Mouse (Mus musculus) thymus, adult 18-20 months (tissue): ENCODE measurements at regions not wholly inside any gene's neighbourhood (a gene's known extent, or its start where the extent isn't known, plus 50 kb on each side); places are given as distances from the start of the nearest gene placed in this dataset.

Experiments used
- DNase-seq, 2 experiments: peaks; one replicate each; pipeline ENCODE4 v3.0.0; 2022; ENCODE audit warnings: mixed read lengths in 2 of 2

DNA sequence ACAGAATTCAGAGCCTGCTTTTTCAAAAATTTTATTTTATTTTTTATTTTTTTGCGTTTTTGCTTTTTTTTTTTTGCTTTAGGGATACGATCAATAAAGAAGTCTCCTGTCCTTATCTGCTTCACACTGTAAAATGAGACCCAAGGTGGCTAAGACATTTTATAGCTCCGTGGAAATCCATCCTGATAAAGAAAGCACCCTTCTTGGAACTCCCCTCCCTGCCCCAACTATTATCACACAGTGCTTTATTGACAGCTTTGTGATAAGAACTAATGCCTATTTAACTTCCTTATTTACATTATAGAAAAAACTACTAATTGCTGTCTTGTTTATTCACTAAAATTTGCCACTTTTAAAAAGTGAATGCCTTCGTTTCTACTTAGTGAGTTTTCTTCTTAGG, 179.0 kb upstream of the Dmrta1 start:
- no peak for DNase-seq

GRCm38 (mm10) chr4:89490947-89491346, 180.1 kb upstream of the Cdkn2b start:
- no peak for DNase-seq

- no peak for DNase-seq
Observed at GRCm38 (mm10) chr4:89487416-89488165, 176.8 kb upstream of the Cdkn2b start.

DNA sequence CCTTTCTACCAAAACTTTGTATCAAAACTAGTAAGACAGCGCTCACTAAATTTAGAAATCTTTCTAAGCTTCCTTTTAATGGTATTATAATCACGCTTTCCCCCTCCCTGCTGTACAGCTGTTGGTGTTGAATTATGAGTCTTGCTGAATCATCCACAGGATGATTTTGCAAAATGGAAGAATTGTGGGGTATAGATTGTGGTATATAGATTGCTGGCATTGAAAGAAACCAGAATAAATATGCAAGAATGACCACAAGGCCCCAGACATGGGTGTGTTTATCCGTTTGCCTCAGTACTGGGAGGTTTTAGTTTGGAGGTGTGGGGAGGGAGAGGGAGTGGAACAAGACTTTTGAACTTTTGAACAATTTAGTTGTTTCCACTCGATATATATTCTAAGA, 176.1 kb upstream of the Cdkn2b start:
- no peak for DNase-seq

DNA sequence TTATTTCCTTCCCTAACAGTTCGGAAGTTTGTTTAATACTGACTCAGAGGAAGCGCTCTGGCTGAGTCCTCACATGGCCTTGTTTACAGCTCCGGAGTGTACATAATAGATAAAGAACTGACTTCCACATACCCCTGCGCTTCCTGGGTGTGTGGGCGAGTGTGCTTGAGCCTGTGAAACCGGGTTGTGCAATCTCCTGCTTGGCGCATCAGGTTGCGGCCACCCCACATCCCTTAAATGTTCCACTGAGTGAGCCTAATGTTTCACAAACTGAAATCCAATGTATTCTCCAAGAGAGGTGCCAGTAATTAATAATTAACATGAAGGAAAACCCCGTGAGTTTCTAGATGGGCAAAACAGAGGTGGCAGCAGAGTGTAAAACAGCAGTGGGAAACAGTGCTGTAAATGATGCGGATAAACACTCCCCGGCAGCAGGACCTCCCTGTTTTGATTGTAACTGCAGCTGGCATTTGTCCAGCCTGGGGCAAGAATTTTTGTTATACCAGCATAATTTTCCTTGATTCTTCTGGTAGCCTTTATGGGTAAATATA, 175.2 kb upstream of the Cdkn2b start:
- no peak for DNase-seq

DNA sequence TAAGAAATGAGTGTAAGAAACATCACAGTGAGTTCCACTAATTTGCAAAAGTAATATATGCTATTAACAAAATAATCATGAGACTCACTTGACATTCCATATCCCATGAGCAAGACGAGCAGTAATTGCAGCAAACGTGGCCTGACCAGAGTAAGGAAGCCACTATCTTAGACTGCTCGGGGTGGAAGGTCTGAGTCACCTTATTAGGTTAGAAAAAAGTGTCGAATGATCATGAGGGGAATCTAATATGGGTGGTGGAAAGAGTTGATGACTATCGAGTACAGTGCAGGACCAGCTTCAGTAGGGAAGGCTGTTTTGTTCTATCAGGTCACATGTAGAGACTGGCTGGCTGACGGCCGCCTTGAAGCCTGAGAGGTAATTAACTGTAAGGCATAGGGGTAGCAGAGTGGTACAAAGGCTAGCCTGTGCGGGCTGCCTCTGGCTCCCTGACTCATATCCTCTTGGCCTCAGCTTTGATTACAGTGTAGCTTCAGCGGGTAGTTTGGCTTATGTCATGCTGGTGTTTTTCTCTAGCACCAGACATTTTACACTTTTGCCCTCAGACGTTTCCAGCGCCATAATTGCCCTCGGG, 167.9 kb upstream of the Cdkn2b start:
- DNase-seq: no peak

DNA sequence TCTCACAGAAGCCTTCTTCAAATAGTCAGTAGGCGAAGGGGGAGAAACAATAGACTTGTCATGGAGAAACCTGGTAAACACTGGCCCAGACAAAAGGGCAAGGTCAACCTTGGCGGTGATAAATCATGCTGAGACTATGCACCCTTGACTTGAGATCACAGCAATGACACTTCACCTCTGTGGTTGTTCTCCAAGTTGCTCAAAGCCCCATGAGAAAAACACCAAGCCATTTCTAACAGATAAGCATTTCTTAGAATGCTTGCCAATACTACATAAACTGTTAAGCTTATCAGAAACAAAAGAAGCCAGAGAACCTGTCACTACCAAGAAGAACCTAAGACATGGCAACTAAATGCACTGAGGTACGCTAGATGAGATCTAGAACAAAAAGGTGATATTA, 165.0 kb upstream of the Cdkn2b start:
- no peak for DNase-seq

DNA sequence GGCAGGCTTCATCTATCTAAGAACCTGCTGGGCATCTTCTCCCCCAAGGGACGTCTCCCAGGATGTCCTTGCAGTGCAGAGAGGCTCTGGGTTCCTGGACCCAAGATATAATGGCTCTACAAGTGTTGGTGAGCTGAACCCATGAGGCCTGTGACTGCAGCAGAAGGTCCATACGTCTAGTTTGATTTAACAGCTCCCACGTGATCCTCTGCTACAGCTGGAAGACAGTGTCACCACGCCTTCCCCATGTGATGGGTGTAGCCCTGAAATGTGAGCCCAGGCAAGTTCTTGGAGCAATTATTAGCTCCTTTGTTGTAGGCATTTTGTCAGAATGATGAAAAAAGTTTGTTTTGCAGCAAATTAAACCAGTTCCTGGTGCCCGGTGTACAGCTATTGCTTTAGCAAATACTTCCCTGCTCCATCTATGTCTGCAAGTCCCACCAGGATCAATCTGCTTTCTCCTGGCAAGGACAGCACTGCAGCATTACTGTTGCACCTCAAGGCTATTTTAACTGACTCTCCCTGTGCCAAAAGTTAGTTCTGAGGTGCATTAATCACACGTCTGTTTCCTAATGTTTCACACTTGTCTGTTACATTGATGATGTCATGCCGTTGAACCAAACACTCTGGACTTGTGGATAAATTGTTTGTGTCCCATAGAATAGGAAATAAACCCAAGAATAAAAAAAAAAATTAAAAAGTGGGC, 164.2 kb upstream of the Cdkn2b start:
- no peak for DNase-seq

- DNase-seq: no peak
Observed at GRCm38 (mm10) chr4:89471426-89471825, 160.6 kb upstream of the Cdkn2b start.

- DNase-seq: no peak
Observed at GRCm38 (mm10) chr4:89470756-89471155, 159.9 kb upstream of the Cdkn2b start.

DNA sequence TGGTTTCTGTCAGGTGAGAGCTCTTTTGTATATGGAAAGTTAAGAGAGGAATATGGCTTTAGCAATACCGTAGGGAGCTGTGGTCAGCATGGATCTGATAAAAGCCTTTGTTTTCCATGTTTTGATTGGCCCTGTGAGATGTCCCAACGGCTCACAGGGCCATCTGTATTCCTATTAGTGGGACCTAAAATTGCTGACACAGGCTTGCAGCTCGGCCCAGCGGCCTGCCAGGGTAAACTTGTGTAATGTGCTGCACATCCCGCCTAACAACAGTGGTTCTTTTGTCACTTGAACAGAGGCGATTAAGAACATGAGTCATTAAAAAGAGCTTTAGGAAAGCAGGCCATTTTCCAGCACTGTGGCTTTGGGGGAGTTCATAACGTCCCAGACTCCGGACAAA, 159.0 kb upstream of the Cdkn2b start:
- DNase-seq: peak in 1 of 2 experiments; percentile 1

- no peak for DNase-seq
Observed at GRCm38 (mm10) chr4:89469406-89469805, 158.6 kb upstream of the Cdkn2b start.

GRCm38 (mm10) chr4:89466766-89467165, 155.9 kb upstream of the Cdkn2b start:
- DNase-seq: no peak

GRCm38 (mm10) chr4:89463121-89463520, 152.3 kb upstream of the Cdkn2b start:
- DNase-seq: no peak

GRCm38 (mm10) chr4:89460170-89460762, 149.4 kb upstream of the Cdkn2b start:
- no peak for DNase-seq

DNA sequence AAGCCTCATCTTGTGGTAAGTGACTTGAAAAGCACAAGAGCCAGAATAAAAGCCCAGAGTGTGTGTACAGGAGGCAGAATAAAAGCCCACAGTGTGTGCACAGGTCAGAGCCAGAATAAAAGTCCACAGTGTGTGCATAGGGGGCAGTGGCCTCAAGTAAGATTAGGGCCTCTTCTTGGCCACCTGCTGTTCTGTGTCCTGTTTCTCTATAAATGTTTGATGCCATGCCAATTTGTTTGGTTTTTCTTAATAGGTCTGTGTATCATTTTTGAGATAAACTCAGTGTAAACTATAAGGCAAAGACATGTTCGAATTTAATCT, 148.5 kb upstream of the Cdkn2b start:
- no peak for DNase-seq

GRCm38 (mm10) chr4:89458628-89459345, 147.9 kb upstream of the Cdkn2b start:
- no peak for DNase-seq

GRCm38 (mm10) chr4:89457861-89458260, 147.0 kb upstream of the Cdkn2b start:
- DNase-seq: no peak

GRCm38 (mm10) chr4:89454926-89455325, 144.1 kb upstream of the Cdkn2b start:
- DNase-seq: no peak

- DNase-seq: no peak
Observed at GRCm38 (mm10) chr4:89453051-89453450, 142.2 kb upstream of the Cdkn2b start.

DNA sequence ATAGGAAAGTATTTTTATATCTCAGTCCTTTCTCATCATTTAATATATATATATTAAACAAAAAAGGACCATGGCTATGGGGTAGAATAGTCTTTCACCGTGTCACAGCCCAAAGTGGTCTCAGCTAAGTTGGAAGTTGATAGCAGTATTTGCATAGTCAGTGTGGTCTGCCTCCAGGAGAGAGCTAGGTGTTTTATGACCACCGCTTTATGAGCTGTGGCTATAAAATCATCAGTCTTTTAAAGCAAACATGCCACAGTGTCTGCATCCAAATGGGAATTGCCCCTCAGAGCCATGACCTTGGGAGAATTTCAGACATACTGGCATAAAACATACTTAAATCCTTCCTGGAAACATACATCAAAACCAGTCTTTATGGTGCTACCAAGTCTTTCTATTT, 140.9 kb upstream of the Cdkn2b start:
- DNase-seq: no peak

DNA sequence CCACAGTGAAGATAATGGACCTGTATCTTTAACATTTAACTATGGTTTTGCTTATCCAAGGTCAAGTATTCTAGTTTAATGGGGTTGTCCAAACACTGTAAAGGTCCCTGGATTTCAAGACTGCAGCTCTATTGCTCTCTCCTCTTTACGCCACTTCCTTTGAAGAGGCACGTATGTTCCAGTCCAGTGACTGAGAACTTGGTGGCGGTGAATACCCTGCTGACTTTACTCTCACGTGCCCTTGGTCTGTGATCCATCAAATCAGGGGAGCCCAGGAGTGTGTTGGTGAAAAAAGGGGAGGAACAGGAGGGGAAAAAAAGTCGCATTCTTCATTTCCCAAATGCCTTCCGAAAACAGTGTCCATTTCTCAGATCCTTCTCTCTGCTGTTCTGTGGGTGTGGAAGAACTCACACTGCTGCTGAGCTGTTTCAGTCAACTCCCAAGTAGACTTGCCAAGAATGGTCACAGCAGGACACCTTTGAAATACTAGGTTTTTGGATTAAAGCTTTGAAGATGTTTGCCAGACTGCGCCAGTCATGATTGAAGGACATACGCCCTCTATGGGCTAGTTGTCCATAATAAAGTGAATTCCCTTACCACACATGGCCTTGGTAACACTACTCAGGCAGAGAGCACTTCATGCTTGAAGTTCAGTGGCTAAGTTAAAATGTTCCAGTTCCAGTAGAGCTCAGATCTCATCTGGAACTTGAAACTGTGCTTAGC, 136.1 kb upstream of the Cdkn2b start:
- no peak for DNase-seq
